Mouse (Mus musculus): ENCODE results near the gene Scube1.

DNA sequence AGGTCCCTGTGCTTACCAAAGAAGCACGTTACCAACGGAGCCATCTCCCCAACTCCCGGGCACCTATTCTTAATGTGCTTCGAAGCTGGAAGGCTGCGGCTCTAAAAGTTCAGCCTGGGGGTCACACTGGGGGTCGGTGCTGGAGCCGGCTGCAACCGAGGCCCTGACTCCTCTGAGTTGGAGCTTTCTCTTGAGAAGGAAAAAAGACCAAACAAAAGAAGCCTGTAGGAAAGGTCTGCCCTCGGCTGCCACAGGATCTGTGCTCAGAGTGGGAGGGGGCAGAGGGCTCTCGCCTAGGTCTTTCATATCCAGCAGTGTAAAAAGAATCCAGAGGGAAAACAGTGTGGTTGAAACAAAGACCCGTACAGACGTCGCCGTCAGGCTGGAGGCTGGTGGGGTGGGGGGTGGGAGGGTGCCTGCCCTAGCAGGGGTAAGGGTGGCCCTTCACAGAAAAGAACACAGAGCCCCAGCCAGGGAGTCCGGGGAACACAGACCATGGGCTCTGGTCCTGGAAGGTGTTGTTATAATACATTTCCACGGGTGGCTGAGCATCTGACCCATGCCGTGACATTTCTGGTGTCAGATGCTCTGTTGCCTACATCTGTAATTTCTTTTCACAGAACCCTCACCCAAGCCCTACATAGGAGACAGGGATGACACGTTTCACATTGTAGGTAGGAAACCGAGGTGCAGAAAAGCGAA, 25.5 kb downstream of the Scube1 start:
- no peak for TF ChIP-seq NELFE (IDR thresholded peaks at IDR 0.05; ENCODE audit: low read depth, low read length)
- TF ChIP-seq POLR2AphosphoS2 (IDR thresholded peaks at IDR 0.05; ENCODE audit: low read depth, low read length): no peak
- TF ChIP-seq EP300 (IDR thresholded peaks at IDR 0.05; ENCODE audit: low read length): no peak
- TF ChIP-seq RCOR1 (conservative IDR thresholded peaks at IDR 0.05; ENCODE audit: low read depth, low read length): no peak
- TF ChIP-seq USF1 (IDR thresholded peaks at IDR 0.05; ENCODE audit: low read depth, low read length): no peak
- no peak for TF ChIP-seq POLR2A (IDR thresholded peaks at IDR 0.05; ENCODE audit: low read depth, low read length)
- no peak for TF ChIP-seq CTCF (conservative IDR thresholded peaks at IDR 0.05 in 1 of 2, IDR thresholded peaks at IDR 0.05 in 1 of 2; ENCODE audit: low read depth in 2 of 2, low read length in 2 of 2)
- TF ChIP-seq ZMIZ1 (IDR thresholded peaks at IDR 0.05; ENCODE audit: low read depth, low read length): no peak
- no peak for TF ChIP-seq E2F4 (IDR thresholded peaks at IDR 0.05; ENCODE audit: insufficient replicate concordance, low read depth, low read length)
- TF ChIP-seq BHLHE40 (IDR thresholded peaks at IDR 0.05; ENCODE audit: low read depth, low read length): no peak
- no peak for TF ChIP-seq TCF12 (IDR thresholded peaks at IDR 0.05; ENCODE audit: low read depth, low read length)
- TF ChIP-seq ZNF384 (IDR thresholded peaks at IDR 0.05; ENCODE audit: low read depth, low read length): no peak

Measured in CH12.LX (cell line).